Mouse (Mus musculus) neural tube, embryonic 10.5 days (tissue): ENCODE results near the gene Scaf1.
"Not testable (repeated sequence)": the region's sequence is repeated elsewhere in the genome, so short reads cannot be mapped to it uniquely, and the experiment has no call there.

Experiments
- DNase-seq: peaks from one replicate; pipeline ENCODE4 v3.0.0-alpha.2; 2017; ENCODE audit warnings: low spot score; ENCODE audit errors: extremely low spot score

Scaf1 gene

DNA sequence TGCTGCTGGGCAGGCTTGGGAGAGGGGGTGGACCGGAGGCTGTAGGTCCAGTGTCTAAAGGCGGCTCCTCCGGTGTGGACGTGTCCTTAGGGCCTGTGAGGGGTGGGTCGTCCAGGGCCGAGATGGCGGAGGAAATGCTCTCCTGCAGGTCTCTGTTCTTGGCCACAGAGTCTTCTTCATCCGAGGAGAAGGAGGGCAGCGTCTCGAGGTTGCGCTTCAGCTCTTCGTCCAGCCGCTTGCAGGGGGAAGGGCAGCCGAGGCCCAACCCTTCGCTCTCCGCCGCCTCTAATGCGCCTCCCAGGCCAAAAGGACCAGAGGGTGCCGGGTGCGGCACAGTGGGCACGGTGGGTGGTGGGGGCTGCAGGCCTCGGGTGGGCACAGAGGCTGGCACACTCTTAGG is 29.6 kb upstream of the Scaf1 start:
- no peak for DNase-seq

DNA sequence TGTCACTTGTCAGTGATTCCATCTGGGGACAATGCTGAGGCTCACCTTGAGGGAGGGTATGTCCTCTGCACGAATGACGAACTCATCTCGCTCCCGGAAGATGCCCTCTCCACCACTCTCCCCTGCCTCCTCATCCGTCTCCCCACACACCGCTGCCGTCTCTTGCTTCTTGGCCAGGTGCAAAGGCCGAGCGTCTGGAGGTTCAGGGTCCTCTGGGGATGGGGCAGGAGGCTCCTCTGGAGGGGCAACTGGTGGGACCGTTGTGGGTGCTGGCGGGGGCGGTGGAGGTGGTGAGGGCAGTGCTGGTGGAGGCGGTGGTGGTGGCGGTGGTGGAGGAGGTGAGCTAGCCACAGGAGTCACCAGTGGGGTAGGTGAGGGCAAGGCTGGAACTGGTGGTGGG is 27.1 kb upstream of the Scaf1 start:
- no peak for DNase-seq

DNA sequence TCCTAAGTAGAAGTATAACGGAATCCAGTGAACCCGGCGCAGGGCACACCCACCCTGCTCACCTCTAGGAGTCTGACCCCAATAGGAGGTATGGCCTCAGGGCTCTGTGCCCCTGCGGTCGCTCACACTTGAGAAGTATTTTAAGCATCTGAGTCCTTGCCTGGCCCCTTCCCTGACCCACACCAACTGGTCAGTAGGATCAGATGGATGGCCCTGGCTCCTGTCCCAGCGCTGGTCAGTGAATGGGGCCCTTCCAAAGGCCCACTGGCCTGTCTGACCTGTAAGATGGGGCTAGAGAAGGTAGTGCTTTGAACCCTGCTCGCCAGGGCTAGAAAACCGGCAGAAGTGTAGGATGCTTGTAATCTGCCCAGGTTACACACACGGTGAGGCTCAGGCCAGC is 24.7 kb upstream of the Scaf1 start:
- DNase-seq = no peak

DNA sequence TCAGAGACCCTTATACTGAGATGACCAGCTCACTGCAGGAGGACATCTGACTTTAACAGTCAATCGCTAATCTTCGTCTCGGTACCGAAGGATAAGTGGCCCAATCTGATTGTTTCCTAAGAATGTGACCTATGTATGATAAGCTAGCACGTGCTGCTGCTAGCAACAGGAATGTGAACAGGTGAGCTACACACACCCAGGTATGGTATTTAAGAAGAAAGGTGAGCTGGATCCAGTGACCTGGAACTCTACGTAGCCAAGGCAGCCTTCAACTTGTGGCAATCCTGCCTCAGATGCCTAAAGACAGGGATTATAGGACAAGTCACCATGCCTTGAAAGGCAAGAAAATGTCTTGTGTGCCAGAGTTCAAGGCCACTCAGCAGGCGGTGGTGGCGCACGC is 22.2 kb upstream of the Scaf1 start:
- no peak for DNase-seq

DNA sequence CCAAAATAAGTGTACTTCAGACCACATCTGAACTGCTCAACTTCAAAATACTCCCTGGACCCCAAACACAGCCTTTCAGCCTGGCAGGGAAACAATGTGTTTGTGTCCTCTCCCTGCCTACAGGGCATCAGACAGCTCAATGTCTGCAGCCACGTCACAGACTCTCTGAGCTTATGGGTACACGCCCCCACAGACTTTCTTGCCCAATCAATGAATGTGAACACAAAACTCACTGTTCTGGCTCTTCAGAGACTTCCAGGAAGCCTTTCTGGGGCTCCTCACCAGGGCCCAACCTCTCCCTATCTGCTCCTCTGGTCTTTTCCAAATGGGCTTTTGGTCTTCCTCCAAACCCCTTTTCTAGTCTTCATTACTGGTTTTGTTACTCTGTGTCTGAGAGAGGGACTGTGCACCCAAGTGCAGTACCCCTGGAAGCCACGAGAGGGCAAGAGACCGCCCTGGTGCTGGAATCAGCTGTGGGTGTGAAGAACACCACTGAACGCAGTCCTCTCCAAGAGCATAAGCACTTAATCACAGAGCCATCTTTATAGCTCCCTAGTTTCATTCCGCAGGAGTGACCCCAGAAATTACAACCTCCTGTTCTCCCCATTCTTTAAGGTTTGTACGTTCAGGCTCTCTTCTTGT is 21.7 kb upstream of the Scaf1 start:
- peak; percentile 52 for DNase-seq

DNA sequence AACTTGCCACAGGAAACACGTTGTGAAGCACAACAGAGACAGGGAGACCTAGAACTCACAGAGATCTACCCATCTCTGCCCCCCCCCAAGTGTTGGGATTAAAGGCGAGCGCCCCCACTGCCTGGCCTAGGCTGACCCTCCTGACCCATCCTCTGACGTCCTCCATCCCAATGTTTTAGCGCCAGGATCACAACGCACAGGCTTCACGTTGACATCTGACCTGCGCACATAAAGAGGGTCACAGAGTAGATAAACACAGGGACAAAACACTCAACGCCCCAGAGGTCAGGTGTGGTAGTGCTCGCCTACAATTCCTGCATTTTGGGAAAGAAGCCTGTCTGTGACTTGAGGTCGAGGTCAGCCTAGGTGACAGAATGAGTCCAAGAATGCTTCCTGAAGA is 20.5 kb upstream of the Scaf1 start:
- no peak for DNase-seq

DNA sequence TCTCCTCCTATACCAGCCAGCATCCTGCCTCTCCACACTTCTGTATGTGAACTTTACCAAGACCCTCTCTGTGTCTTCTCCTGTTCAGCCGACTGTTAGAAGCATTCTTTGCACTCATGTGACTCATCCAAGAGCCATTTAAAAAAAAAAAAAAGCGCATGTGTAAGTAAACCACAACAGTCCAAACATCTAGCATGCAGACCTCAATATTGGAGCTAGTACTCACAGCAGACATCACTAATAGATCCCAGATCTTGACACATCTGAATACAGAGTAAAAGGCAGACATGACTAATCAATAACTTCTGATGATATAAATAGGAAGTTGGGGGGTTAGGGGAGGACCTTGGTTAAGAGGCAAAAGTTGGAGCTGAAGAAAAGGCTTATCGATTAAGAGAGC is 19.5 kb upstream of the Scaf1 start:
- DNase-seq = no peak

DNA sequence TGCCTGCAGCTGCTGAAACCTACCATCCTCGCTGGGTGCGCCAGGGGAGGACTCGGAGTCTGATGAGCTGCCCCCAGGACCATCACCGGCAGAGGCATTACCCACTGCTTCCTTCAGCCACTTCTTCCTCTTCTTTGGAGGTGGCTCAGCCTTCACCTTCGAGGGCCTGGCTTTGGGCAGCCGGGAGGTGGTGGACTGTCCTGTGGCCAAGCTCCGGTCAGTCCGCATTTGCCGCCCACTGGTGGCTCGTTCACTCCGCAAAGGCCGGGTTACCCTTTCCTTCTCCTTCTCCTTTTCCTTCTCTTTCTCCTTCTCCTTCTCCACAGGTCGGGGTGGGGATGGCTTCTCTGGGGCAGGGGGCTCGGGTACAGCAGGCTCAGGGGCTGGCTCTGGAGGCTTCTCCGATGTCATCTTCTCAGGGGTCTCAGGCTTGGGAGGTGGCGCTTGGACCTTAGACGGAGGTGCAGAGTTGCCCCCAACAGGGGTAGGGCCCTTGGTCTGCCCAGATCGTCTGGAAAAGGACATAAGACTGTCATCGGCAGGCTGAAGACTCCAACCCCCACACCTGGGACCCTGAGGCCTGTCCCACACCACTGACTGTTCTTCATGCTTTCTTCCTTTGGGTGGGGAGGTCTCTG is 17.7 kb upstream of the Scaf1 start:
- no peak for DNase-seq

DNA sequence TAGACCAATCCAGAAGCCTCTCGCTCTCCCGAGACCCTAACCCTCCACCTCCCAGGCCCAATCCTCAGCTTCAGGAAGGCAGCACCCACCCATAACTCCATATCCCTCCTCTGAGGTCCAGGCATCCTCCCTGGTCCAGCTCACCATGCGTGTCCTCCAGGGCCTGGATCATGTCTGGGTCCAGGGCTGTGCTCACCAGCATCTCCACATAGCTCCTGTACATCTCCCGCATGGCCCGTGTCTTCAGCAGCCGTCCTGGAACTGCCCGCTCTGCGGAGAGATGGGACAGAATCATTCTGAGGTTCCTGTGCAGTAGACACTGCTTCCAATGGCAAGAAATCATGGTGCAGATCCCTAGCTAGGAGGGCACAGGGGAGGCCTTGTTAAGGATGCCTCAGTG is 14.7 kb upstream of the Scaf1 start:
- DNase-seq = no peak

DNA sequence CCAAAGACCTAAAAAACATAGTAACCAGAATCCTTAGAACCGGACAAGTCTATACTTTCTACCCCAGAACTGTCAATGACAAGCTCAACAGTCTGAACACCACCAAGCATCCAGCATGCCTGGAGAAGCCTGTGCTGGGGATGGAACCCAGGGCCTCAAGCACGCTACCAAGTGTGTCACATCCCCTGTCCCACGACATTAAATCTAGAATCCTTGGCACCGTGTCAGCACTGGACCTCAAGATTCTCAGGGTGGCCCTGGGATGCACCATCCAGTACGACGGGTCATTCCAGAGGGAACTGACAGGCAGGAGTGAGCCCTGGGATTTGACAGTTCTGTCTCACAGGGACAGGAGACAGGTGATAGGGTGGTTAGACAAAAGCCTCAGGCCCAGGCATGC is 13.8 kb upstream of the Scaf1 start:
- no peak for DNase-seq

DNA sequence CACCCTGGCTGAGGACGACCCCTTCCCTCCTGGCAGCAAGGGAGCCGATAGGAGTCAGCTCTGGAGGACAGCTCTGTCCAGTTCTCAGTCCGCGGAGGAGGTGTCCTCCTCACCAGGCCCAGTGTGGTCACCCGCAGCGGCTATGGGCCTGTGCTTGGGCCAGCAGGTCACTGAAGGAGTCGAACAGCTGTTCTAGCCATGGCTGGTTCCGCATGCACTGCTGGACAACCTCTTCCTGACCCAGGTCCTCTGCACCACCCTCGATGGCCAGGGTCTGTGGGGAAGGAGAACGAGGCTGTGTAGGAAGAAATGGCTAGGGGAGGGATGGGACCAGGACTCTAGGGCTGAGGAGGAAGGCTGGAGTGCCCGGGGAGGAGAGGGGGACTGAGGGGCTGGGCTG is 12.2 kb upstream of the Scaf1 start:
- no peak for DNase-seq

DNA sequence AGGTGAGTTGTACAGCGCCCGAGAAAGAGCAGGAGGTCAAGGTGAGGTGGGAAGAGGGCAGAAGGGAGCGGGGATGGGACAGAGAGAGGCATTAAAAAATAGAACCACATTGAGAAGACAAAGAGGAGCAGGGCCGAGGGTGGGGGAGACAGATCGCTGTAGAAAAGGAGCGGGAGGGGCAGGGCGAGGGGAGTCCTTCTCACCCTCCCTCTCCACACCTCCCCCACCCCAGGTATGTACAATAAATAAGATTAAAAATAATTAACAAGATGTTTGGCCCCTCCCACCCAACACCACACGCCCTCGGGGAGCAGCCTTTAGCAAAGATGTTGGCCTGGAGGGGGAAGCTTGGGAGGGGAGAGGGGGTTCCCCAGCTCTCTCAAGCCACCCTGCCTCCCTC is 11.6 kb upstream of the Scaf1 start:
- DNase-seq = no peak

DNA sequence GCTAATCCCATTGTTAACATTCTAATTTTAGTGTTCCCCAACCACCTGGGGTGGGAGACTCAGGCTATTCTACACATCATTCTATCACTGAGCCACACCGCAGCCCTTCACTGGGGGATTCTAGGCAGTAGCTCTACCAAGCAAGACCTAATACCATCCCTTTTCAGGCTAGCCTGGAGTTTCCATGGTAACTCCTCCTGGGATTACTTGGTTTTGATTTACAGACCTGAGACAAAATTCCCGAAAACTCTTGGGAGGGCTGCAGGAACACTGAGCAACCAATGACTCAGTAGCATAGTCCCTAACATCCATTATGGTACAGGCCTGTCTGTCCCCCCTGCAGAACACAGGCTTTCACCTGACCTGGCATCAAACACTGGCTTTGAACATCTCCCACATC is 10.1 kb upstream of the Scaf1 start:
- DNase-seq = no peak

DNA sequence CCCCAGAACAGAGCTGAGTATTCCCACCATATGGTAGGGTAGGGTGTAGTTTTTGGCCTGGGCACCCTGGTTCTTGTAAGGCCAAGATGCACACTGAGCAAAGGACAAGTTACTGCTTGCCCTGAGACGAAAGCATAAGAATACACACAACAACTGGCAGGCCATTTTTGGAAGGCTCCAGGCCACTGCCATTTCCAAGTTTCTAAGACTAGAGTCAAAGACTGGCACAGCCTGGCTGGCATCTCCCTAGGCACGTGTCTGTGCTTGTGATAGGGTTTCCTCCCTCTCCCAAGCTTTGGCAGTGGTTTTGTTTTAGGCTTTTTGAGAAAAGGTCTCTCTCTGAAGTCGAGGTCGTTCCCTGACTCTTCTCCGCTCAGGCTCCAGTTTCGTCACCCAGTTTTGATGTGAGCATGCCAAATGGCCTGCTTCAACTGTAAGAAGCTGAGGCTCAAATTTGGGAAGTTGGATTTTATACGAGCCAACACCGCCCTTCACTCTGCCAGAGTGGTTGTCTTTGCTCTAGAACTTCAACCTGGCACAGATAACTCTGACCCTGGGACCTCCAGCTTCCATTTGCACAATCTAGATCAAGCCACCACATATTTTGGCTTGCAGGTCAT is 9.5 kb upstream of the Scaf1 start:
- no peak for DNase-seq

DNA sequence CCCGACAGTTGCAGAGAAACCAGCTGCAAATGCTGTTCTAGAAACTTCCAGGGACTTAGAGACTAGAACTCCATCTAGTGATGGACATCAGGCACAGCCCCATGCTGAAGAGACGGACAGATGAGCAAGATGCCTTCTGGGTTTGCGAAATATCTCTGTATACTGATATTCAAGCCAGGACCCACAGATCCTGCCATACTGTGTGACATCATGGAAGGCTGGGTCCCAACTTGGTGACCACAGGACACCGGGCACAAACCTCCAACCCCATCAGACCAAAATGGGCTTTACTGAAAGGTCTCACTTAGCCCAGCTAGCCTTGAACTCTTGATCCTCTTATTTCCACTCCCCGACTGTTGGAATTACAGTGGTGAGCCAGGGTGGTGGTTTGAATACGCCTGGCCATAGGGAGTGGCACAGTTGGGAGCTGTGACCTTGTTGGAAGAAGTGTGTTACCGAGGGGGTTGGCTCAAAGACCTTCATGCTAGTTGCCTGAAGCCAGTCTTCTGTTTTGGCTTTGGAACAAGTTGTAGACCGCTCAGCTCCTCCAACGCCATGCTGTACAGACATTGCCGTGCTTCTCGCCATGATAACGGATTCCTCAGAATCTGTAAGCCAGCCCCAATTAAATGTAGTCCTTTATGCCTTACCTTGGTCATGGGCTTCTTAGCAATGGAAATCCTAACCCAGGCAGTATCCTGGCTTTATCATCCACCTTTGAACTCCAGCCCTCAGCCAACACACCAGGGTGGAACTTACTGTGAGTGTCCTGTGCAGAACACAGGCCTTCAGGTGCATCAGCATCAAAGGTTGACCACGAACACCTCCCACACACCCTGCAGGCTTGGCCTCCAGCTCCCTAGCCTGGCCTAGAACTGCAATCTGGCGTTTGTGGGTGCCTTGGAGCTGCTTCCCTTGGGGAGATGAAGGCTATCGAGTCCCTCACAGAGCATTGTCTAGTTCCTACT is 8.4 kb upstream of the Scaf1 start:
- no peak for DNase-seq

DNA sequence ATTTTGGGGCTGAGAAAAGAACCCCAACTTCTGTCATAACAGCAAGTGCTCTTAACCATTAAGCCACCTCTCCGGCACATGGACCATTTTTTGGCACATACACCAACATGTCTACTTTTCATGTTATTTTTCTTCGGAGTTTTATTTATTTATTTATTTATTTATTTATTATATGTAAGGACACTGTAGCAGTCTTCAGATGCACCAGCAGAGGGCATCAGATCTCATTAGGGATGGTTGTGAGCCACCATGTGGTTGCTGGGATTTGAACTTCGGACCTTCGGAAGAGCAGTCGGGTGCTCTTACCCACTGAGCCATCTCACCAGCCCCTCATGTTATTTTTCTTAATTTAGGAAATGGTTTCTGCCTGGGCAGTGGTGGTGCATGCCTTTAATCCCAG is 7.5 kb upstream of the Scaf1 start:
- DNase-seq = not testable (repeated sequence)

DNA sequence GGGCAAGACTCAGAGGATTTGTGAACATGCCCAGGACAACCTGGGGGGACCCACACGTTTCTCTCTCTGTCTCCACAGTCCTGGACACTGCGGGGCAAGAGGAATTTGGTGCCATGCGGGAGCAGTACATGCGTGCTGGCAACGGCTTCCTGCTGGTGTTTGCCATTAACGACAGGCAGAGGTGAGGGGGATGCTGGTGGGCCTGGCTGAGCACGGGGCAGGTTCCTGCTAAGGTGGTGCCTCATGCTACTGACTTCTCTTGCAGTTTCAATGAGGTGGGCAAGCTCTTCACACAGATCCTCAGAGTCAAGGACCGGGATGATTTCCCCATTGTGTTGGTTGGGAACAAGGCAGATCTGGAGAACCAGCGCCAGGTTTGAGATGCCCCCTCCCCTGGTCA is 4.1 kb upstream of the Scaf1 start:
- DNase-seq = no peak

DNA sequence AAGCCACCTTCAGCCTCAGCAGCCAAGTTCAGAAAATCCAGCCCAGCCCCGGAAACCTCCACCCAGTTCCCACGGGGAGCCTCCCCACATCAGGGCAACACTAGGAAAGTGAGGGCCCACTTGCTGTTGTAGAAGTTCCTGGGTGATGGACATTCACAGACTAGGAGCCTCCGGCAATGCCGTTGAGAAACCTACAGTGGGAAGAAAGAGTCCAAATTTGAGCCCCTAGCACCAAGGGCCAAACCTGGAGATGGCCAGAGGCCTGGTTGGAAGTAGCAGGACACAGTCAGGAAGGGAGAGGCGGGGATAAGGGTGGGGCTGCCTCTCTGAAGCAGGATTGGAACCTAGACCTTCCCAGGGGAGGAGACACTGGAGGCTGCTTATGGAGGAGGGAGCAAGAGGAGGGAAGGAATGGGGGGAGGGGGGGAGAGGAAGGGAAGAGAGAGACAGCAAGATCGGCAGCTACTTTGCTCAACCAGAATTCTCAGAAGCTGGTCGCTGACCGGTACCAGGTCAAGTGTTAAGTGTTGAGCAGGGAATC is 2.9 kb upstream of the Scaf1 start:
- no peak for DNase-seq

DNA sequence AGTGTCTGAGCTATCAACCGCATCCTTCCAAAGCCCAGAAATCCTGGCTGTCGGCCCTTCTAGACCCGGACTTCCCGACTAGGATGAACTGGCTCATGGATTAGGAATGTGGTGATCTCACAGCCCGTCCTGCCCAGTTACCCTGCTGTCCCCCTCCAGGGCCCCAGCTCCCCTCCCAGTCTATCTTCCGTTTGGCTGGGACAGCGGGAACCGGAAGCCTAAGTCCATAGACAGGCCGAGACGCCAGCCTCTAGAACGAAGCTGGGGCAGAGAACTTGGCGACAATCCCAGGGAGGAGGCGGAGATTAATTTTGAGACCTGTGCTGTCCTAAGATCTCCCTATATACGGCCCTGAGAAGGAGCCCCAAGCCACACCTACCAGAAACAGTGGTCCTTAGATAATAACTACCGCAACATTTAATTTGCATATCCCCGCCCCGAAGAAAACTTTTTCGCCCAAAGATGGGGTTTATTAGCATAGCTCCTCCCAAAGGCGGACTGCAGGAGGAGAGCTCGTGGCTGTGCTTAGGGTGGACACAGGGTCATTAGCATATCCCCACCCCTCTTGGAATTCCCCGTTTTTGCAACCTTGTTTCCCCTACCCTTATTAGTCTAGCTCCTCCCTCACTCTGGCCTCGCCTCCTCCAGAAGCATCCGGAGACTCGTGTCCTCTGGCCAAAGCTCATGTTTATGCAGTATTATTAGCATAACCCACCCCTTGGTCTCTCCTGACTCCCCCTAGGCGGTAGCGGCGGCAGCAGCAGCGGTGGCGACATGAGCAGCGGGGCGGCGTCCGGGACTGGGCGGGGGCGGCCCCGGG is 1.3 kb upstream of the Scaf1 start, which contains the start of gene Rras:
Rras (plus strand) TSS at position 720 of the 820 bp plus-strand sequence.
- peak; percentile 86 for DNase-seq

DNA sequence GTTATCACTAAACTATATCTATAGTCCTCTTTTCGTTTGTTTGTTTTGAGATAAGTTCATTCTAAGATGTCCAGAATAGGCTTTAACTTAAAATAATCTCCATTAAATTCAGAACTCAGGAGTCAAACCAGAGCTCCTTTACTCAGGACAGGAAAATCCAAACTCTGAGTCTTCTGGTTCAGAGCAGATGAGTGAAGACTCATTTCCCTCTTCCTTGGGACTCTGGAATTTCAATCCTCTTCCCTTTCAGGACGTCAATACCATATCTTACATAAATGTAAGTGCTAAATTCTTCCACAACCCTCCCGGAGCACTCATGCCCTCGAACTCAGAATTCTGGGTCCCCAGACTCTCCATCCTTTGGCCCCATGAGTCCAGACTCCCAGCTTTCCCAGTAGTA is 598 bp upstream of the Scaf1 start:
- DNase-seq = no peak
